Mouse (Mus musculus): ENCODE data around the gene Ifit3. TPM values are rescaled to one million over a fixed set of nuclear protein-coding genes. Genes with fewer than 3 reads are reported as not detected.

Ifit3 gene
- total RNA-seq, 2 experiments from 2014 or later = 2.8 to 3.4 TPM

Other genes starting within 250 kb of the Ifit3 start
- gene Ch25h, start 108.4 kb upstream of the Ifit3 start, total RNA-seq (2021) = under 1 TPM in 1 of 2 experiments, not detected in 1; 0.25 TPM
- gene Lipa, start 56.1 kb upstream of the Ifit3 start, total RNA-seq (2021) = 10 to 100 TPM; 22.2 to 28.9 TPM
- 1 to 10 TPM; 3.1 to 3.7 TPM for gene Ifit2, start 32.8 kb upstream of the Ifit3 start, total RNA-seq (2021)
- gene Ifit1bl1, start 18.4 kb downstream of the Ifit3 start, total RNA-seq (2021) = 1 to 10 TPM; 1.3 to 2.5 TPM
- 1 to 10 TPM in 1 of 2 experiments, under 1 TPM in 1; 0.90 to 1.5 TPM for gene Ifit3b, start 24.4 kb downstream of the Ifit3 start, total RNA-seq (2021)
- gene Ifit1bl2, start 57.2 kb downstream of the Ifit3 start, total RNA-seq (2021) = 1 to 10 TPM; 1.1 to 2.1 TPM
- 1 to 10 TPM; 1.8 to 2.0 TPM for gene Ifit1, start 57.3 kb downstream of the Ifit3 start, total RNA-seq (2021)
- 1 to 10 TPM; 1.0 to 1.7 TPM for gene Slc16a12, start 163.8 kb downstream of the Ifit3 start, total RNA-seq (2021)

Data from heart, adult 18-20 months (tissue).